Comparison of ENCODE assay signal across 8 mouse cellular contexts in genomic region chr7:116030597-116031387, GRCm38 (mm10). TPM values are rescaled to one million over a fixed set of nuclear protein-coding genes. Genes with fewer than 3 reads are reported as not detected.
DNase-seq lines count a peak whose midpoint lies in the region; ATAC-seq and TF ChIP-seq lines count a peak whose summit lies in the region.

No protein-coding gene starts in this region.

- H3K4me1 ChIP-seq in hindbrain, embryonic 15.5 days (replicated peaks): peaks cover 39% of the 10 kb centered on the region
- H3K4me1 ChIP-seq in liver, embryonic 14.5 days (replicated peaks; ENCODE audit: control insufficient read depth in 2 of 2, insufficient read depth in 2 of 2, low read length in 1 of 2): 0 out of 4 replicates have a peak, but pooled peaks cover 2 to 5% of the 10 kb centered on the region in 2 experiments

- H3K27me3 ChIP-seq in hindbrain, embryonic 15.5 days: peaks cover 42% of the 10 kb centered on the region
- H3K27me3 ChIP-seq in liver, embryonic 14.5 days (ENCODE audit: control insufficient read depth, insufficient read depth, low read length): peaks cover 49% of the 10 kb centered on the region

- peak overlapping the region; percentile 51 for H3K4me3 ChIP-seq in hindbrain, embryonic 15.5 days
- peak overlapping the region; percentile 58 to 70 for H3K4me3 ChIP-seq in liver, embryonic 14.5 days (ENCODE audit: insufficient read depth in 1 of 2, low read depth in 2 of 2, low read length in 2 of 2)

- H3K9ac ChIP-seq in hindbrain, embryonic 15.5 days: peak overlapping the region; percentile 47
- H3K9ac ChIP-seq in liver, embryonic 14.5 days (replicated peaks): peak overlapping the region; percentile 76

- H3K27ac ChIP-seq in hindbrain, embryonic 15.5 days (replicated peaks): peak overlapping the region; percentile 77
- no peak overlapping the region for H3K27ac ChIP-seq in liver, embryonic 14.5 days

- no peak for TF ChIP-seq POLR2A in brain, embryonic 14.5 days (IDR thresholded peaks at IDR 0.05; ENCODE audit: borderline replicate concordance, extremely low read depth, insufficient read depth, insufficient read length, poor library complexity, severe bottlenecking)

- H3K9me3 ChIP-seq in hindbrain, embryonic 15.5 days: no peaks in the 10 kb centered on the region
- H3K9me3 ChIP-seq in liver, embryonic 14.5 days (ENCODE audit: control insufficient read depth, low read length): no peaks in the 10 kb centered on the region

- no peaks in the 10 kb centered on the region for H3K36me3 ChIP-seq in hindbrain, embryonic 15.5 days
- no peaks in the 10 kb centered on the region for H3K36me3 ChIP-seq in liver, embryonic 14.5 days (replicated peaks; ENCODE audit: control insufficient read depth, insufficient read depth, low read depth)

- H3K4me2 ChIP-seq in hindbrain, embryonic 15.5 days: peak overlapping the region; percentile 98
- H3K4me2 ChIP-seq in liver, embryonic 14.5 days (ENCODE audit: low read depth): peak overlapping the region; percentile 100

- 13% methylated on average over 26 of the region's 26 CpGs for WGBS in hindbrain, embryonic 15.5 days
- WGBS in liver, embryonic 14.5 days (ENCODE audit: insufficient replicate concordance): 29% methylated on average over 26 of the region's 26 CpGs

- no peak for TF ChIP-seq CTCF in brain, embryonic 14.5 days (IDR thresholded peaks at IDR 0.05; ENCODE audit: borderline replicate concordance, extremely low read depth, insufficient read depth, insufficient read length)
- no peak for TF ChIP-seq CTCF in liver, embryonic 14.5 days (IDR thresholded peaks at IDR 0.05; ENCODE audit: low read depth)

- DNase-seq in layer of hippocampus, adult 11-12 months (ENCODE audit: low spot score): peak; percentile 7
- DNase-seq in layer of hippocampus, adult 8-10 months (ENCODE audit: low spot score in 2 of 2): no peak
- peak; percentile 76 for DNase-seq in brain, embryonic 14.5 days (ENCODE audit: low read depth)
- peak; percentile 70 for DNase-seq in gastrocnemius, postnatal 10 days
- DNase-seq in liver, embryonic 14.5 days (ENCODE audit: low read depth in 3 of 3, low spot score in 3 of 3): no peak
- peak; percentile 45 for DNase-seq in retina, embryonic 14.5 days (ENCODE audit: low spot score)

- no peak for TF ChIP-seq EP300 in liver, embryonic 14.5 days (IDR thresholded peaks at IDR 0.05; ENCODE audit: low read depth)

- ATAC-seq in hindbrain, embryonic 15.5 days (ENCODE audit: low FRiP score, low read depth): no peak; the same call in 1 of the 2 replicates
- no peak for ATAC-seq in liver, embryonic 14.5 days (ENCODE audit: insufficient read depth)
- ATAC-seq in granulocyte monocyte progenitor cell, adult 5-6 weeks (replicated peaks; ENCODE audit: poor library complexity, severe bottlenecking): no peak

RNA-seq across cellular contexts. Expression of gene Sox6, which starts 7.8 kb away (rescaled TPM):
- total RNA-seq in layer of hippocampus, adult 8-10 months (2022): 10 to 100 TPM; 22.1 to 37.2 (median 29.9) TPM
- polyA plus RNA-seq in brain, embryonic 14.5 days (2012; rRNA removed): 19.9 and 23.1 TPM in 2 replicates
- total RNA-seq in gastrocnemius, postnatal 10 days (2021): 100 to 1,000 TPM; 110 TPM
- polyA plus RNA-seq in hindbrain, embryonic 15.5 days (2015; fragmentation: Nextera tagmentation; extraction: Ambion mirVana): 31.7 and 34.4 TPM in 2 replicates
- 10.1 and 15.9 TPM in 2 replicates for polyA plus RNA-seq in liver, embryonic 14.5 days (2012; rRNA removed)
- 64.0 and 72.6 TPM in 2 replicates for polyA plus RNA-seq in liver, embryonic 14.5 days (2014; fragmentation: Nextera tagmentation; extraction: Ambion mirVana)
- total RNA-seq in granulocyte monocyte progenitor cell, adult 5-6 weeks (2014; fragmentation: Nextera tagmentation): 0.45 and 2.6 TPM in 2 replicates
- total RNA-seq in granulocyte monocyte progenitor cell, adult 5-6 weeks (2017): 0.98 TPM in 1 of 2 replicates, not detected in the other

RNA-seq across cellular contexts. Expression of gene 1110004F10Rik, which starts 8.4 kb away (rescaled TPM):
- 100 to 1,000 TPM in 3 of 4 experiments, 10 to 100 TPM in 1; 85.8 to 111 (median 104) TPM for total RNA-seq in layer of hippocampus, adult 8-10 months (2022)
- polyA plus RNA-seq in brain, embryonic 14.5 days (2012; rRNA removed): 197 and 225 TPM in 2 replicates
- 10 to 100 TPM; 66.2 to 68.1 TPM for total RNA-seq in gastrocnemius, postnatal 10 days (2021)
- polyA plus RNA-seq in hindbrain, embryonic 15.5 days (2015; fragmentation: Nextera tagmentation; extraction: Ambion mirVana): 291 and 297 TPM in 2 replicates
- polyA plus RNA-seq in liver, embryonic 14.5 days (2012; rRNA removed): 42.4 and 56.8 TPM in 2 replicates
- polyA plus RNA-seq in liver, embryonic 14.5 days (2014; fragmentation: Nextera tagmentation; extraction: Ambion mirVana): 111 and 116 TPM in 2 replicates
- total RNA-seq in granulocyte monocyte progenitor cell, adult 5-6 weeks (2014; fragmentation: Nextera tagmentation): 102 and 146 TPM in 2 replicates
- total RNA-seq in granulocyte monocyte progenitor cell, adult 5-6 weeks (2017): 215 and 273 TPM in 2 replicates

RNA-seq across cellular contexts. Expression of gene Gm4353, which starts 53.6 kb away (rescaled TPM):
- 1 to 10 TPM in 3 of 4 experiments, under 1 TPM in 1; 0.75 to 4.3 (median 3.2) TPM for total RNA-seq in layer of hippocampus, adult 8-10 months (2022)
- polyA plus RNA-seq in brain, embryonic 14.5 days (2012; rRNA removed): 0.93 and 1.7 TPM in 2 replicates
- total RNA-seq in gastrocnemius, postnatal 10 days (2021): 1 to 10 TPM; 1.3 to 2.3 TPM
- 1.0 and 1.2 TPM in 2 replicates for polyA plus RNA-seq in hindbrain, embryonic 15.5 days (2015; fragmentation: Nextera tagmentation; extraction: Ambion mirVana)
- 0.57 and 0.62 TPM in 2 replicates for polyA plus RNA-seq in liver, embryonic 14.5 days (2012; rRNA removed)
- polyA plus RNA-seq in liver, embryonic 14.5 days (2014; fragmentation: Nextera tagmentation; extraction: Ambion mirVana): 0.38 and 0.51 TPM in 2 replicates
- total RNA-seq in granulocyte monocyte progenitor cell, adult 5-6 weeks (2014; fragmentation: Nextera tagmentation): 0.77 and 0.81 TPM in 2 replicates
- 2.8 and 2.9 TPM in 2 replicates for total RNA-seq in granulocyte monocyte progenitor cell, adult 5-6 weeks (2017)

Comparison
In these comparisons a context has a peak if more than half of its experiments do, and no peak if none do; other contexts are left out.
1. DNase-seq: peak in layer of hippocampus, adult 11-12 months (single experiment), brain, embryonic 14.5 days (single experiment), gastrocnemius, postnatal 10 days (single experiment) and retina, embryonic 14.5 days (single experiment); none in layer of hippocampus, adult 8-10 months (0 of 2) and liver, embryonic 14.5 days (0 of 3).
2. RNA of gene Sox6, which starts 7.8 kb away (total RNA-seq): 110 TPM in gastrocnemius, postnatal 10 days and 22.1 to 37.2 TPM in layer of hippocampus, adult 8-10 months; 0.45 to 2.6 TPM in granulocyte monocyte progenitor cell, adult 5-6 weeks; every median in the first group is over 4 times any median in the second.